Mouse (Mus musculus): ENCODE results near the gene Vsx2.

The Vsx2 gene

GRCm38 (mm10) chr12:84572341-84572720 is 2.8 kb downstream of the Vsx2 start:
- DNase-seq, result no peak

GRCm38 (mm10) chr12:84573094-84573493 is 3.5 kb downstream of the Vsx2 start:
- DNase-seq, result no peak

GRCm38 (mm10) chr12:84577768-84578439 is 8.3 kb downstream of the Vsx2 start:
- DNase-seq, result no peak

- DNase-seq, result no peak
These were observed 8.8 kb downstream of the Vsx2 start for GRCm38 (mm10) chr12:84578440-84578770.

- DNase-seq, result no peak
These were observed 11.7 kb downstream of the Vsx2 start for GRCm38 (mm10) chr12:84581285-84581684.

- DNase-seq, result peak; percentile 93
These were observed 20.5 kb downstream of the Vsx2 start for GRCm38 (mm10) chr12:84589825-84590761.

- no peak for DNase-seq
These were observed 28.8 kb downstream of the Vsx2 start for GRCm38 (mm10) chr12:84598324-84598723.

GRCm38 (mm10) chr12:84604001-84604400 is 34.4 kb downstream of the Vsx2 start:
- DNase-seq, result no peak

- DNase-seq, result peak; percentile 16
These were observed 36.3 kb downstream of the Vsx2 start for GRCm38 (mm10) chr12:84605860-84606259.

GRCm38 (mm10) chr12:84611718-84612117 is 42.2 kb downstream of the Vsx2 start:
- DNase-seq, result no peak

- DNase-seq, result peak; percentile 76
These were observed 43.0 kb downstream of the Vsx2 start for GRCm38 (mm10) chr12:84612518-84612917.

- DNase-seq, result no peak
These were observed 44.4 kb downstream of the Vsx2 start for GRCm38 (mm10) chr12:84614001-84614400.

GRCm38 (mm10) chr12:84614524-84614923 is 45.0 kb downstream of the Vsx2 start:
- no peak for DNase-seq

GRCm38 (mm10) chr12:84616977-84617630 is 47.5 kb downstream of the Vsx2 start, which contains the start of gene Abcd4:
Abcd4 (minus strand) TSS chr12:84617413.
- peak; percentile 97 for DNase-seq

GRCm38 (mm10) chr12:84617663-84618062 is 48.1 kb downstream of the Vsx2 start:
- peak; percentile 27 for DNase-seq

- no peak for DNase-seq
These were observed 51.4 kb downstream of the Vsx2 start for GRCm38 (mm10) chr12:84620975-84621374.

GRCm38 (mm10) chr12:84624601-84625000 is 55.0 kb downstream of the Vsx2 start:
- DNase-seq, result no peak

- DNase-seq, result no peak
These were observed 55.6 kb downstream of the Vsx2 start for GRCm38 (mm10) chr12:84625116-84625515.

GRCm38 (mm10) chr12:84631867-84632266 is 62.3 kb downstream of the Vsx2 start:
- no peak for DNase-seq

- DNase-seq, result no peak
These were observed 70.7 kb downstream of the Vsx2 start for GRCm38 (mm10) chr12:84640253-84640652.

- DNase-seq, result no peak
These were observed 71.1 kb downstream of the Vsx2 start, which contains the start of gene Vrtn for GRCm38 (mm10) chr12:84640654-84641053. Vrtn (plus strand) TSS chr12:84641019.
